Mouse (Mus musculus): Measurements from ENCODE around the gene Olfr222. TPM values are rescaled to one million over a fixed set of nuclear protein-coding genes. Genes with fewer than 3 reads are reported as not detected.

Gene Olfr222
- polyA plus RNA-seq, 1 experiment from 2014 or later = not detected

GRCm38 (mm10) chr11:59600872-59601271 lies 24.8 kb upstream of the Olfr222 start:
- no peaks in the 10 kb centered on the region for H3K4me1 ChIP-seq (ENCODE audit: insufficient read depth)
- WGBS = 78% methylated on average over 3 of the region's 3 CpGs
- H3K9me3 ChIP-seq (ENCODE audit: low read depth, low read length) = no peaks in the 10 kb centered on the region
- ATAC-seq (ENCODE audit: insufficient read depth) = no peak
- H3K4me2 ChIP-seq = no peak overlapping the region
- H3K27ac ChIP-seq (ENCODE audit: low read depth) = no peak overlapping the region
- no peak overlapping the region for H3K9ac ChIP-seq
- H3K4me3 ChIP-seq (ENCODE audit: low read depth, low read length) = no peak overlapping the region
- TF ChIP-seq CTCF (IDR thresholded peaks at IDR 0.05; ENCODE audit: low read depth) = no peak
- H3K27me3 ChIP-seq (ENCODE audit: insufficient read depth, low read length) = no peaks in the 10 kb centered on the region
- DNase-seq = no peak
- H3K36me3 ChIP-seq (ENCODE audit: insufficient read depth) = no peaks in the 10 kb centered on the region

GRCm38 (mm10) chr11:59599211-59599610 lies 23.2 kb upstream of the Olfr222 start:
- no peaks in the 10 kb centered on the region for H3K4me1 ChIP-seq (ENCODE audit: insufficient read depth)
- H3K9ac ChIP-seq = no peak overlapping the region
- ATAC-seq (ENCODE audit: insufficient read depth) = no peak
- no peak overlapping the region for H3K4me3 ChIP-seq (ENCODE audit: low read depth, low read length)
- H3K27ac ChIP-seq (ENCODE audit: low read depth) = no peak overlapping the region
- no peak for DNase-seq
- WGBS = 52% methylated on average over 7 of the region's 7 CpGs
- H3K36me3 ChIP-seq (ENCODE audit: insufficient read depth) = no peaks in the 10 kb centered on the region
- TF ChIP-seq CTCF (IDR thresholded peaks at IDR 0.05; ENCODE audit: low read depth) = no peak
- no peaks in the 10 kb centered on the region for H3K27me3 ChIP-seq (ENCODE audit: insufficient read depth, low read length)
- H3K9me3 ChIP-seq (ENCODE audit: low read depth, low read length) = no peaks in the 10 kb centered on the region
- no peak overlapping the region for H3K4me2 ChIP-seq

GRCm38 (mm10) chr11:59596950-59597349 lies 20.9 kb upstream of the Olfr222 start:
- H3K4me1 ChIP-seq (ENCODE audit: insufficient read depth) = no peaks in the 10 kb centered on the region
- no peak overlapping the region for H3K4me2 ChIP-seq
- ATAC-seq (ENCODE audit: insufficient read depth) = no peak
- no peak for DNase-seq
- TF ChIP-seq CTCF (IDR thresholded peaks at IDR 0.05; ENCODE audit: low read depth) = no peak
- H3K36me3 ChIP-seq (ENCODE audit: insufficient read depth) = no peaks in the 10 kb centered on the region
- H3K27me3 ChIP-seq (ENCODE audit: insufficient read depth, low read length) = no peaks in the 10 kb centered on the region
- H3K9ac ChIP-seq = no peak overlapping the region
- H3K9me3 ChIP-seq (ENCODE audit: low read depth, low read length) = no peaks in the 10 kb centered on the region
- H3K27ac ChIP-seq (ENCODE audit: low read depth) = no peak overlapping the region
- H3K4me3 ChIP-seq (ENCODE audit: low read depth, low read length) = no peak overlapping the region
- WGBS = 78% methylated on average over 8 of the region's 8 CpGs

- Histone ChIP-seq H3K4me2 (no peak overlapping the region), H3K27ac (ENCODE audit: low read depth) (no peak overlapping the region), H3K4me1 (ENCODE audit: insufficient read depth) (no peaks in the 10 kb centered on the region), H3K36me3 (ENCODE audit: insufficient read depth) (no peaks in the 10 kb centered on the region), H3K9ac (no peak overlapping the region), H3K9me3 (ENCODE audit: low read depth, low read length) (no peaks in the 10 kb centered on the region), H3K27me3 (ENCODE audit: insufficient read depth, low read length) (no peaks in the 10 kb centered on the region), H3K4me3 (ENCODE audit: low read depth, low read length) (no peak overlapping the region)
- peak; percentile 50 for DNase-seq
- no peak for ATAC-seq (ENCODE audit: insufficient read depth)
- 38% methylated on average over 4 of the region's 4 CpGs for WGBS
- peak; percentile 59 for TF ChIP-seq CTCF (IDR thresholded peaks at IDR 0.05; ENCODE audit: low read depth)
Observed at GRCm38 (mm10) chr11:59596091-59596490, 20.1 kb upstream of the Olfr222 start.

GRCm38 (mm10) chr11:59593189-59593588 lies 17.2 kb upstream of the Olfr222 start, which contains the start of gene Olfr223:
TSS of gene Olfr223 (minus strand) at chr11:59593289.
- Histone ChIP-seq H3K36me3 (ENCODE audit: insufficient read depth) (no peaks in the 10 kb centered on the region), H3K4me3 (ENCODE audit: low read depth, low read length) (no peak within 1 kb of the TSS), H3K4me2 (no peak within 1 kb of the TSS), H3K9me3 (ENCODE audit: low read depth, low read length) (no peaks in the 10 kb centered on the region), H3K27ac (ENCODE audit: low read depth) (no peak within 1 kb of the TSS), H3K27me3 (ENCODE audit: insufficient read depth, low read length) (no peaks in the 10 kb centered on the region), H3K4me1 (ENCODE audit: insufficient read depth) (no peaks in the 10 kb centered on the region), H3K9ac (no peak within 1 kb of the TSS)
- 81% methylated on average over 6 of the region's 6 CpGs for WGBS
- ATAC-seq (ENCODE audit: insufficient read depth) (no peak), DNase-seq (no peak)
- no peak for TF ChIP-seq CTCF (IDR thresholded peaks at IDR 0.05; ENCODE audit: low read depth)

GRCm38 (mm10) chr11:59589496-59589895 lies 13.5 kb upstream of the Olfr222 start:
- Histone ChIP-seq H3K9me3 (ENCODE audit: low read depth, low read length) (no peaks in the 10 kb centered on the region), H3K4me1 (ENCODE audit: insufficient read depth) (no peaks in the 10 kb centered on the region), H3K27me3 (ENCODE audit: insufficient read depth, low read length) (no peaks in the 10 kb centered on the region), H3K9ac (no peak overlapping the region), H3K27ac (ENCODE audit: low read depth) (no peak overlapping the region), H3K36me3 (ENCODE audit: insufficient read depth) (no peaks in the 10 kb centered on the region), H3K4me3 (ENCODE audit: low read depth, low read length) (no peak overlapping the region), H3K4me2 (no peak overlapping the region)
- 89% methylated on average over 8 of the region's 8 CpGs for WGBS
- no peak for TF ChIP-seq CTCF (IDR thresholded peaks at IDR 0.05; ENCODE audit: low read depth)
- no peak for DNase-seq
- ATAC-seq (ENCODE audit: insufficient read depth) = no peak

GRCm38 (mm10) chr11:59584539-59584938 lies 8.5 kb upstream of the Olfr222 start:
- H3K4me1 ChIP-seq (ENCODE audit: insufficient read depth) = no peaks in the 10 kb centered on the region
- TF ChIP-seq CTCF (IDR thresholded peaks at IDR 0.05; ENCODE audit: low read depth) = no peak
- no peaks in the 10 kb centered on the region for H3K9me3 ChIP-seq (ENCODE audit: low read depth, low read length)
- DNase-seq = peak; percentile 83
- no peak overlapping the region for H3K4me3 ChIP-seq (ENCODE audit: low read depth, low read length)
- no peak for ATAC-seq (ENCODE audit: insufficient read depth)
- no peak overlapping the region for H3K4me2 ChIP-seq
- H3K9ac ChIP-seq = no peak overlapping the region
- H3K27ac ChIP-seq (ENCODE audit: low read depth) = no peak overlapping the region
- no peaks in the 10 kb centered on the region for H3K27me3 ChIP-seq (ENCODE audit: insufficient read depth, low read length)
- 19% methylated on average over 6 of the region's 6 CpGs for WGBS
- H3K36me3 ChIP-seq (ENCODE audit: insufficient read depth) = no peaks in the 10 kb centered on the region

- H3K4me3 ChIP-seq (ENCODE audit: low read depth, low read length) = no peak overlapping the region
Observed at GRCm38 (mm10) chr11:59575726-59576125, 309 bp downstream of the Olfr222 start.

More at GRCm38 (mm10) chr11:59575726-59576125, 309 bp downstream of the Olfr222 start:
- 46% methylated on average over 9 of the region's 9 CpGs for WGBS
- H3K36me3 ChIP-seq (ENCODE audit: insufficient read depth) = no peaks in the 10 kb centered on the region
- no peak for TF ChIP-seq CTCF (IDR thresholded peaks at IDR 0.05; ENCODE audit: low read depth)
- no peak for DNase-seq
- no peaks in the 10 kb centered on the region for H3K9me3 ChIP-seq (ENCODE audit: low read depth, low read length)
- ATAC-seq (ENCODE audit: insufficient read depth) = no peak
- 0 out of 2 replicates have a peak, but pooled peaks cover 4% of the 10 kb centered on the region for H3K27me3 ChIP-seq (ENCODE audit: insufficient read depth, low read length)
- no peak overlapping the region for H3K4me2 ChIP-seq
- no peaks in the 10 kb centered on the region for H3K4me1 ChIP-seq (ENCODE audit: insufficient read depth)
- H3K9ac ChIP-seq = no peak overlapping the region
- H3K27ac ChIP-seq (ENCODE audit: low read depth) = no peak overlapping the region
